Mouse (Mus musculus) forebrain, embryonic 15.5 days (tissue): ENCODE measurements around the gene Fbn1. TPM values are rescaled to one million over a fixed set of nuclear protein-coding genes. Genes with fewer than 3 reads are reported as not detected.

Experiments
- ATAC-seq: fragments of 200-750 bp; cut with Nextera tagmentation; replicated peaks from 2 replicates; pipeline ENCODE4 v1.8.0; 2017; ENCODE audit warnings: mild to moderate bottlenecking, moderate TSS enrichment, moderate library complexity
- H3K27ac ChIP-seq: fragments of 300-500 bp; sonication (generic); replicated peaks from 2 replicates; pipeline ENCODE4 v1.5.1; 2015; ENCODE audit warnings: mild to moderate bottlenecking, inconsistent platforms
- H3K27me3 ChIP-seq: fragments of 300-500 bp; sonication (generic); 2 replicates; pipeline ENCODE4 v1.6.1; 2015; ENCODE audit warnings: inconsistent platforms
- H3K36me3 ChIP-seq: fragments of 300-500 bp; sonication (generic); 2 replicates; pipeline ENCODE4 v1.6.1; 2015; ENCODE audit warnings: mild to moderate bottlenecking, inconsistent platforms
- H3K4me1 ChIP-seq: fragments of 300-500 bp; sonication (generic); 2 replicates; pipeline ENCODE4 v1.6.1; 2015; ENCODE audit warnings: inconsistent platforms
- H3K4me2 ChIP-seq: fragments of 300-500 bp; sonication (generic); replicated peaks from 2 replicates; pipeline ENCODE4 v1.6.1; 2015; ENCODE audit warnings: mild to moderate bottlenecking, inconsistent platforms
- H3K4me3 ChIP-seq: fragments of 300-500 bp; sonication (generic); 2 replicates; pipeline ENCODE4 v1.5.1; 2015; ENCODE audit warnings: mild to moderate bottlenecking, inconsistent platforms
- H3K9ac ChIP-seq: fragments of 300-500 bp; sonication (generic); replicated peaks from 2 replicates; pipeline ENCODE4 v1.6.1; 2015; ENCODE audit warnings: mild to moderate bottlenecking, inconsistent platforms
- H3K9me3 ChIP-seq: fragments of 300-500 bp; sonication (generic); 2 replicates; pipeline ENCODE4 v1.6.1; 2016; ENCODE audit warnings: inconsistent platforms
- WGBS: fragments of 180-500 bp; shearing (Covaris S2); methylation state at CpG from one replicate; pipeline ENCODE4 v1.1.7; 2015; ENCODE audit warnings: mixed read lengths; 5-methylcytosine and 5-hydroxymethylcytosine counted together
- polyA plus RNA-seq: library from polyadenylated mRNA; unstranded; fragments of >200 nt; fragmentation: Nextera tagmentation; extraction: Ambion mirVana; gene quantifications from 2 replicates; pipeline ENCODE4 v1.2.1, GENCODE M21; 2015

Gene Fbn1
- polyA plus RNA-seq, 1 experiment from 2014 or later: 2.2 TPM

GRCm38 (mm10) chr2:125438381-125438780 is 69.4 kb downstream of the Fbn1 start:
- Histone ChIP-seq H3K9ac (no peak overlapping the region), H3K27ac (no peak overlapping the region), H3K4me3 (no peak overlapping the region), H3K9me3 (no peaks in the 10 kb centered on the region), H3K4me2 (no peak overlapping the region), H3K4me1 (no peaks in the 10 kb centered on the region), H3K36me3 (no peaks in the 10 kb centered on the region), H3K27me3 (no peaks in the 10 kb centered on the region)
- no peak for ATAC-seq
- WGBS: 72% methylated on average over 8 of the region's 8 CpGs

DNA sequence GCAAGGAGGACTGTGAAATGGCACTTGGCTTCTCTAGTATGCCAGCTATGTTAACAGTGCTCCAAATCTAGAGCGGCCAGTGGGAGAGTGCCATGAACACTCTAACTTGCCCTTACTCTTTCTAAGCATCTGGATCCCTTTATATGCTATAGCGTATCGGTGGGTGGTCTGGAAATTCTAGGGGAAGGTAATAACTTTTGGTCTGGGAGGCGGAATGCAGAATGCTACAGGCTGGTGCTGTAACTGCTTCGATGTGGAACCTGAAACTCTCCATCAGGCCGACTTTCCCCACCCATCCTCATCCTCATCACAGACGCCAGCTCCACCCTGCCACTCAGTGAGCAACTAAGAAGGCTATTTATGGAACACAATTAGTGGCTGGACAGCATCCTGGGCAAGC is 71.6 kb downstream of the Fbn1 start:
- no peaks in the 10 kb centered on the region for H3K36me3 ChIP-seq
- H3K4me1 ChIP-seq: no peaks in the 10 kb centered on the region
- no peaks in the 10 kb centered on the region for H3K9me3 ChIP-seq
- no peak overlapping the region for H3K4me3 ChIP-seq
- ATAC-seq: no peak
- H3K4me2 ChIP-seq: no peak overlapping the region
- no peak overlapping the region for H3K9ac ChIP-seq
- H3K27me3 ChIP-seq: no peaks in the 10 kb centered on the region
- H3K27ac ChIP-seq: no peak overlapping the region
- WGBS: 81% methylated on average over 7 of the region's 7 CpGs

DNA sequence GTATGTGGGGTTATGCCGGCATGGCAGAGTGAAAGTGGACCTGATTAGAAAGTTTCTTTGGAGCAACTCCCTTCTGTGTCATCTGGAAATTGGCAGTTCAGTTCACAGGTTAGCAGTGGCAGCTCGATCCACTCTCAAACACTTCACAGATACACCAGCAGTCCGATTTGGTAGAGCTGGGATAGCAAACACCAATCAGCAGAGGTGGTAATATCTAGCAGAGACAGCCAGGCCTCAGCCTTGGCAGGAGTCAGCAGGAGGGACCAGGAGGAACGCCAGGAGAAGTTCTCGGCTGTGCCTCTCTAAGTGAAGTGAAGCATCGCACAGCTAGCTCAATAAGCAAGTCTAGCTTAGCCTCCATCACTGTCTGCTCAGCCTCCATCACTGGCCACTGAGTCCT is 74.3 kb downstream of the Fbn1 start:
- Histone ChIP-seq H3K4me2 (no peak overlapping the region), H3K27ac (no peak overlapping the region), H3K9me3 (no peaks in the 10 kb centered on the region), H3K27me3 (no peaks in the 10 kb centered on the region), H3K4me1 (no peaks in the 10 kb centered on the region), H3K4me3 (no peak overlapping the region), H3K9ac (no peak overlapping the region), H3K36me3 (no peaks in the 10 kb centered on the region)
- 93% methylated on average over 6 of the region's 6 CpGs for WGBS
- ATAC-seq: no peak

GRCm38 (mm10) chr2:125431491-125431890 is 76.3 kb downstream of the Fbn1 start:
- Histone ChIP-seq H3K27me3 (no peaks in the 10 kb centered on the region), H3K36me3 (no peaks in the 10 kb centered on the region)
- WGBS: 67% methylated on average over 6 of the region's 6 CpGs

GRCm38 (mm10) chr2:125428811-125429438 is 78.9 kb downstream of the Fbn1 start:
- Histone ChIP-seq H3K9ac (no peak overlapping the region), H3K27me3 (no peaks in the 10 kb centered on the region), H3K4me2 (no peak overlapping the region), H3K4me3 (no peak overlapping the region), H3K27ac (no peak overlapping the region), H3K36me3 (no peaks in the 10 kb centered on the region), H3K4me1 (no peaks in the 10 kb centered on the region), H3K9me3 (no peaks in the 10 kb centered on the region)
- WGBS: 84% methylated on average over 10 of the region's 10 CpGs
- no peak for ATAC-seq

More at GRCm38 (mm10) chr2:125431491-125431890, 76.3 kb downstream of the Fbn1 start:
- ATAC-seq: no peak
- Histone ChIP-seq H3K4me2 (no peak overlapping the region), H3K9ac (no peak overlapping the region), H3K4me3 (no peak overlapping the region), H3K9me3 (no peaks in the 10 kb centered on the region), H3K4me1 (no peaks in the 10 kb centered on the region), H3K27ac (no peak overlapping the region)

- Histone ChIP-seq H3K4me1 (0 out of 2 replicates have a peak, but pooled peaks cover 3% of the 10 kb centered on the region), H3K36me3 (no peaks in the 10 kb centered on the region)
Measured at GRCm38 (mm10) chr2:125420604-125421003, 87.2 kb downstream of the Fbn1 start.

DNA sequence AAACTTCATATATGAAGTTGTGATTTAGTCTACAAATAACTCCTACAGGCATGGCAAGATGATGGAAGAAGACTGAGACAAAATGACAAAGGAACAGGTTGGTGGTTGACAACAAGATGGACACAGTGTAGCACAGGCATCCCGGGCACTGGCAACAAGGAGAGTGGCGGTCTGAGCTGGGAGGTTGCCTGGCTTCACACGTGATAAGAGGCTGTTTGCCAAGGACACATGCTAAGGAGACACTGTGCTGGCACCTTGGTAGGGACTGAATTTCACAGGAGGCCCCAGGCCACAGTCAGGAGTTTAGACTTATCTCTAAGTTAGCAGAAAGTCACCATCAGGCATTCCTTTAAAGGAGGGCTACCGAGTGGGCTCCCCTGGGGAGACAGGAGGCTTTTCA is 88.1 kb downstream of the Fbn1 start:
- Histone ChIP-seq H3K4me2 (no peak overlapping the region), H3K36me3 (no peaks in the 10 kb centered on the region), H3K9me3 (no peaks in the 10 kb centered on the region), H3K4me1 (0 out of 2 replicates have a peak, but pooled peaks cover 3% of the 10 kb centered on the region), H3K9ac (no peak overlapping the region), H3K27me3 (no peaks in the 10 kb centered on the region), H3K4me3 (no peak overlapping the region), H3K27ac (no peak overlapping the region)
- no peak for ATAC-seq
- 83% methylated on average over 4 of the region's 4 CpGs for WGBS

More at GRCm38 (mm10) chr2:125420604-125421003, 87.2 kb downstream of the Fbn1 start:
- Histone ChIP-seq H3K27ac (no peak overlapping the region), H3K4me2 (no peak overlapping the region), H3K27me3 (no peaks in the 10 kb centered on the region), H3K4me3 (no peak overlapping the region), H3K9me3 (no peaks in the 10 kb centered on the region), H3K9ac (no peak overlapping the region)
- no peak for ATAC-seq
- WGBS: 49% methylated on average over 9 of the region's 9 CpGs

DNA sequence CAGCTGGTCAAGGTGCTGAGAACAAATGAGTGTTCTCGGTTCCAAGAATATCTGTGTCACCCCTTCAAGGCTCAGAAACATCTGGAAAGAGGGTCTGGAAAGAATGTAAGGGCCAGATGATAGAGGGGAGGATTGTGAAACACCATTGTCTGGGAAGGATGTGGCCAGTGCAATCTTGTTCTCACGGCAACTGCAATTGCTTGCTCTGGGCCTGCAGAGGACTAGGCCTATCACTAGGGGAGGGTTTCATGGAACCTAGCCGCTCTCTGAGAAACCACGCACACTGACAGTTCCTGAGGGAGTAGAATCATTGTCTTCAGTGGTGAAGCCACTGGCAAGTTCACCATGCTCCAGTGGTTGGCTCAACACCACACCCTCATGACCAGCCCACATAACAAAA is 89.2 kb downstream of the Fbn1 start:
- Histone ChIP-seq H3K4me1 (0 out of 2 replicates have a peak, but pooled peaks cover 3% of the 10 kb centered on the region), H3K27me3 (no peaks in the 10 kb centered on the region), H3K27ac (no peak overlapping the region), H3K36me3 (no peaks in the 10 kb centered on the region), H3K9me3 (no peaks in the 10 kb centered on the region), H3K4me2 (no peak overlapping the region), H3K4me3 (no peak overlapping the region), H3K9ac (no peak overlapping the region)
- 92% methylated on average over 4 of the region's 4 CpGs for WGBS
- no peak for ATAC-seq

DNA sequence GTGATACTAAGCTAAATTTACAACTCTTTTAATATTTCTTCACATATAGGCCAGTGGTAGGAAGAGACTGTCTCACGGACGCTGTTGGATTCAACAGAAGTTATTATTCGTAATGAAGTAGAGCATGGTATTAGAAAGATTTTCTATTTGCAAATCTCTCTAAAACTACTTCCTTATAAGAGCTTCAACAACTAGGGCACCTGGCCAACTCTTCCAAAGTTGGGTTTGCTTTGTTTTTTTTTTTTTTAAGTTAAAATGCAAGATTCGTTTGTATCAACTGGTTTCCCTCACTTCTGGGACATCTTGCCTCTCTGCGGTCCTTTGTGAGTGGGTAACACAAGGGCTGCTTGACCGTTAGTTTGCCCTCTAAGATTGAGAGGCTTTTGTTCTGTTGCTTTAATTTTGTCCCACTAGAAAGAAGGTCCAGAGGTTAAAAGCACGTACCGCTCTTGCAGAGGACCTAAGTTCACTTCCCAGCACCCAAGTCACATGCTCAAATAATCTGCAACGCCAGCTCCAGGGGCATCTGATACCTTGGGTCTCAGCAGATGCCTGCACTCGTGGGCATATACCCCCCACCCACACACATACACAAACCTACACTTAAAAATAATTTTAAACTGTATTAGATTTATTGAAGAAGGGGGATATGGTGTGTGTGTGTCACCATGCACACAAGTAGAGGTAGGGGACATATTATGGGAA is 91.1 kb downstream of the Fbn1 start:
- Histone ChIP-seq H3K4me3 (no peak overlapping the region), H3K4me1 (0 out of 2 replicates have a peak, but pooled peaks cover 3% of the 10 kb centered on the region), H3K36me3 (no peaks in the 10 kb centered on the region), H3K4me2 (no peak overlapping the region), H3K27me3 (no peaks in the 10 kb centered on the region), H3K27ac (no peak overlapping the region), H3K9me3 (no peaks in the 10 kb centered on the region), H3K9ac (no peak overlapping the region)
- WGBS: 78% methylated on average over 10 of the region's 10 CpGs
- no peak for ATAC-seq

DNA sequence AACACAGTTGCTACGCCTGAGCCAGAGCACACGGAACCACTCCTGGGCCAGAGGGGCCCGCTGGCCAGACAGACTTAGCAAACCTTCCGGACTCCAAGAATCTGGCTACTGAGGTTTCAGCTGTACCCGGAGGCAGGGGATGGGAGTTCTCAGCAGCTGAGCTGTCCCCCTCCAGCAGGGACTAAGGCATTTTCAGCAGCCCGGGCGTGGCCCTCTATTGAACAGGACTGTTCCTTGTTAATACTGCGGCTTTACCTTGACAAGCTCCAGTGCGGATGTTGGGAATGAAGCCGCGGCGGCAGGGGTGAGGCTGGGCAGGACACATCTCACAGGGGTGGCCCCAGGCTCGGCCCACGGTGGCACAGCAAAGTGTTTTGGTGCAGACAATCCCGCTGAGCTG is 95.4 kb downstream of the Fbn1 start:
- Histone ChIP-seq H3K4me1 (no peaks in the 10 kb centered on the region), H3K27me3 (no peaks in the 10 kb centered on the region), H3K4me2 (no peak overlapping the region), H3K9me3 (no peaks in the 10 kb centered on the region), H3K36me3 (no peaks in the 10 kb centered on the region), H3K9ac (no peak overlapping the region), H3K27ac (no peak overlapping the region), H3K4me3 (no peak overlapping the region)
- 89% methylated on average over 15 of the region's 15 CpGs for WGBS
- no peak for ATAC-seq

DNA sequence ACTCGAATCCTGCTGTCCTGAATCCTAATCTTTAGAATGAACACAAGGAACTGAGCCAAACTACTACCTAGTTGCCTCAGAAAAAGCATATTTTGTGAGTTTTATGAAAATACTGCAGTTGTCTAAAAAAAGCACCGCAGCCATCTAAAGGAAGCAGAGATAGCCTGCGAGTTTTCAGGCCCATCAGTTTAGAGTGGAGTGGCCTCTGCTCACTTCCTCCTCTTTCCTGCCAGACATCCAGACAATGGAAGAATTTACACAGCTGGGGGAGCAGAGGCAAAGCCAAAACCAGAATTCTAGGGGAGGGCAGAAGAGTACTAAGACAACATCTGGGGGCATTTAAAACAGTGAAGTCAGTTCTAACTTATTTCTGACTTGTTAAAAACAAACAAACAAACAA is 96.0 kb downstream of the Fbn1 start:
- Histone ChIP-seq H3K27me3 (no peaks in the 10 kb centered on the region), H3K4me3 (no peak overlapping the region), H3K9ac (no peak overlapping the region), H3K4me2 (no peak overlapping the region), H3K27ac (no peak overlapping the region), H3K9me3 (no peaks in the 10 kb centered on the region), H3K4me1 (no peaks in the 10 kb centered on the region), H3K36me3 (no peaks in the 10 kb centered on the region)
- ATAC-seq: no peak
- WGBS: 88% methylated on average over 3 of the region's 3 CpGs

- Histone ChIP-seq H3K4me1 (no peaks in the 10 kb centered on the region), H3K36me3 (no peaks in the 10 kb centered on the region), H3K9ac (no peak overlapping the region), H3K4me3 (no peak overlapping the region), H3K27me3 (no peaks in the 10 kb centered on the region), H3K27ac (no peak overlapping the region), H3K4me2 (no peak overlapping the region), H3K9me3 (no peaks in the 10 kb centered on the region)
- WGBS: 86% methylated on average over 4 of the region's 4 CpGs
- no peak for ATAC-seq
Measured at GRCm38 (mm10) chr2:125404509-125405105, 103.2 kb downstream of the Fbn1 start.
